Mouse (Mus musculus): ENCODE data around the gene Matn4. TPM values are rescaled to one million over a fixed set of nuclear protein-coding genes. Genes with fewer than 3 reads are reported as not detected.
"Not testable (repeated sequence)": the region's sequence is repeated elsewhere in the genome, so short reads cannot be mapped to it uniquely, and the experiment has no call there.

Gene Matn4
- polyA plus RNA-seq, 1 experiment from 2014 or later: 0.85 TPM

DNA sequence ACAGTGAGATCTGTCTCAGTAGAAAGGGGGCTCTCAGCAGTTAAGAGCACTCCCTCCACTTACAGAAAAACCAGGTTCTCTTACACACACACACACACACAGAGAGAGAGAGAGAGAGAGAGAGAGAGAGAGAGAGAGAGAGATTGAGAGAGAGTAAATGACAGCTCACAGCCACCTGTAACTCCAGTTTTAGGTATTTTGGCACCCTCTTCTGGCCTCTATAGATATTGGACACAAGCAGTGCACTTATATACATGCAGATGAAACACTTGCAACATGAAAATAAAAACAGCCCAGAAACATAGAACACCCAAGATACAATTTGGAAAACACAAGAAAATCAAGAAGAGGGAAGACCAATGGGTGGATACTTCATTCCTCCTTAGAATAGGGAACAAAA lies 57.3 kb downstream of the Matn4 start:
- not testable (repeated sequence) for DNase-seq (ENCODE audit: low spot score); H3K9me3 ChIP-seq; H3K27ac ChIP-seq (replicated peaks); H3K27me3 ChIP-seq (replicated peaks; ENCODE audit: low read depth, poor library complexity, severe bottlenecking); H3K4me1 ChIP-seq; H3K36me3 ChIP-seq (replicated peaks); H3K4me3 ChIP-seq

DNA sequence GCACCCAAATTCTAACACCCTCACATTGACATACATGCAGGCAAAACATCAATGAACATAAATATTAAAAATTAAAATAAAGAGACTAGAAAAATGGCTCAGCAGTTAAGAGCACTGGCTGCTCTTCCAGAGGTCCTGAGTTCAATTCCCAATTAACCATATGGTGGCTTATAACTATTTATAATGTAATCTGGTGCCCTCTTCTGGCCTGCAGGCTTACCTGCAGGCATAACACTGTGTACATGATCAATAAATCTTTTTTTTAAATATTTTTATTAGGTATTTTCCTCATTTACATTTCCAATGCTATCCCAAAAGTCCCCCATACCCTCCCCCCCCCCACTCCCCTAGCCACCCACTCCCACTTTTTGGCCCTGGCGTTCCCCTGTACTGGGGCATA lies 61.2 kb downstream of the Matn4 start:
- not testable (repeated sequence) for H3K27me3 ChIP-seq (replicated peaks; ENCODE audit: low read depth, poor library complexity, severe bottlenecking); H3K9me3 ChIP-seq; H3K27ac ChIP-seq (replicated peaks); DNase-seq (ENCODE audit: low spot score); H3K36me3 ChIP-seq (replicated peaks); H3K4me3 ChIP-seq; H3K4me1 ChIP-seq
- WGBS: 72% methylated on average over 1 of the region's 1 CpGs

Small RNA genes within 50 kb of the gene (microRNA-seq; reads per million reads assigned to microRNA genes)
- not detected for gene Mir7678

Other genes starting within 250 kb of the Matn4 start
- gene Kcns1, start 234.0 kb downstream of the Matn4 start, polyA plus RNA-seq (2016; fragmentation: Nextera tagmentation; extraction: Ambion mirVana): not detected in 2 replicates
- not detected in 2 replicates for gene Wfdc5, start 222.4 kb downstream of the Matn4 start, polyA plus RNA-seq (2016; fragmentation: Nextera tagmentation; extraction: Ambion mirVana)
- gene Wfdc12, start 214.6 kb downstream of the Matn4 start, polyA plus RNA-seq (2016; fragmentation: Nextera tagmentation; extraction: Ambion mirVana): not detected in 2 replicates
- not detected in 2 replicates for gene Wfdc15a, start 205.0 kb downstream of the Matn4 start, polyA plus RNA-seq (2016; fragmentation: Nextera tagmentation; extraction: Ambion mirVana)
- not detected in 2 replicates for gene Wfdc15b, start 183.5 kb downstream of the Matn4 start, polyA plus RNA-seq (2016; fragmentation: Nextera tagmentation; extraction: Ambion mirVana)
- not detected in 2 replicates for gene Svs2, start 166.7 kb downstream of the Matn4 start, polyA plus RNA-seq (2016; fragmentation: Nextera tagmentation; extraction: Ambion mirVana)
- gene Svs3b, start 148.5 kb downstream of the Matn4 start, polyA plus RNA-seq (2016; fragmentation: Nextera tagmentation; extraction: Ambion mirVana): not detected in 2 replicates
- gene Svs4, start 126.7 kb downstream of the Matn4 start, polyA plus RNA-seq (2016; fragmentation: Nextera tagmentation; extraction: Ambion mirVana): not detected in 2 replicates
- not detected in 2 replicates for gene Svs3a, start 115.9 kb downstream of the Matn4 start, polyA plus RNA-seq (2016; fragmentation: Nextera tagmentation; extraction: Ambion mirVana)
- not detected in 2 replicates for gene Svs6, start 88.4 kb downstream of the Matn4 start, polyA plus RNA-seq (2016; fragmentation: Nextera tagmentation; extraction: Ambion mirVana)
- gene Svs5, start 72.4 kb downstream of the Matn4 start, polyA plus RNA-seq (2016; fragmentation: Nextera tagmentation; extraction: Ambion mirVana): not detected in 2 replicates
- gene Slpi, start 16.1 kb downstream of the Matn4 start, polyA plus RNA-seq (2016; fragmentation: Nextera tagmentation; extraction: Ambion mirVana): 0.46 TPM in 1 of 2 replicates, not detected in the other
- gene Rbpjl, start 2.0 kb downstream of the Matn4 start, polyA plus RNA-seq (2016; fragmentation: Nextera tagmentation; extraction: Ambion mirVana): not detected in 2 replicates
- gene Sdc4, start 38.7 kb upstream of the Matn4 start, polyA plus RNA-seq (2016; fragmentation: Nextera tagmentation; extraction: Ambion mirVana): 25.5 and 26.0 TPM in 2 replicates
- gene Sys1, start 51.8 kb upstream of the Matn4 start, polyA plus RNA-seq (2016; fragmentation: Nextera tagmentation; extraction: Ambion mirVana): 52.5 and 53.1 TPM in 2 replicates
- 3.1 and 3.2 TPM in 2 replicates for gene Gm20458, start 55.8 kb upstream of the Matn4 start, polyA plus RNA-seq (2016; fragmentation: Nextera tagmentation; extraction: Ambion mirVana)
- gene Trp53tg5, start 68.6 kb upstream of the Matn4 start, polyA plus RNA-seq (2016; fragmentation: Nextera tagmentation; extraction: Ambion mirVana): not detected in 2 replicates
- gene Dbndd2, start 80.9 kb upstream of the Matn4 start, polyA plus RNA-seq (2016; fragmentation: Nextera tagmentation; extraction: Ambion mirVana): 1.8 TPM in 2 replicates
- gene Pigt, start 92.4 kb upstream of the Matn4 start, polyA plus RNA-seq (2016; fragmentation: Nextera tagmentation; extraction: Ambion mirVana): 34.8 and 38.1 TPM in 2 replicates
- 59.8 and 62.7 TPM in 2 replicates for gene Wfdc2, start 157.3 kb upstream of the Matn4 start, polyA plus RNA-seq (2016; fragmentation: Nextera tagmentation; extraction: Ambion mirVana)
- not detected in 2 replicates for gene Spint3, start 168.3 kb upstream of the Matn4 start, polyA plus RNA-seq (2016; fragmentation: Nextera tagmentation; extraction: Ambion mirVana)
- gene Wfdc6a, start 180.3 kb upstream of the Matn4 start, polyA plus RNA-seq (2016; fragmentation: Nextera tagmentation; extraction: Ambion mirVana): not detected in 2 replicates
- gene Eppin, start 188.4 kb upstream of the Matn4 start, polyA plus RNA-seq (2016; fragmentation: Nextera tagmentation; extraction: Ambion mirVana): not detected in 2 replicates
- gene Wfdc6b, start 208.4 kb upstream of the Matn4 start, polyA plus RNA-seq (2016; fragmentation: Nextera tagmentation; extraction: Ambion mirVana): not detected in 2 replicates
- gene Wfdc8, start 208.5 kb upstream of the Matn4 start, polyA plus RNA-seq (2016; fragmentation: Nextera tagmentation; extraction: Ambion mirVana): not detected in 2 replicates
- not detected in 2 replicates for gene Wfdc16, start 233.6 kb upstream of the Matn4 start, polyA plus RNA-seq (2016; fragmentation: Nextera tagmentation; extraction: Ambion mirVana)

All from embryonic facial prominence, embryonic 10.5 days (tissue).